8 mouse cellular contexts compared by ENCODE assay signal in the genomic region with DNA sequence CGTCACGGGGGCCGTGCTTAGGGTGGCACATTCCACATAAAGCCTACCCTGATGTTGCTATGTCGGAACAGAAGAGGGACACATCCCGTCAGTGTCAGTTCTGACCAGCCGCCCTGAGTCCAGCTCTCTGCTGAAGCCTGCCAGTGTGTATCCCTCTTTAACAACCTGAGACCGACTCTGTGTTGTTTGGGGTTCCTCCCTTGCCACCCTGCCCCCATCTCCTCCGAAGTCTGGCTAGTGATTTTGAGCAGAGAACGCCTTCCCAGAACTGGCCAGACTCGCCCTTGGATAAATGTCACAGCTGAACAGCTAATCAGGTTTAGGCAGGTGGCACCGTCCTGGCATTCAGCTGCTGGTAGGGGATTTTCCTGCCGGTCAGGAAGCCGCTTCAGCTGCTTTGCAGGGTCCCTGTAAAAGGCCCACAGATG. TPM values are rescaled to one million over a fixed set of nuclear protein-coding genes. Genes with fewer than 3 reads are reported as not detected.
A peak's percentile ranks its signal among the peaks of the same experiment; 100 is the strongest.
DNase-seq lines count a peak whose midpoint lies in the region; ATAC-seq lines count a peak whose summit lies in the region.

No protein-coding gene starts in this region.

- H3K4me1 ChIP-seq in lung, embryonic 15.5 days: peaks cover 51% of the 10 kb centered on the region
- peaks cover 62% of the 10 kb centered on the region for H3K4me1 ChIP-seq in heart, embryonic 13.5 days
- peaks cover 31% of the 10 kb centered on the region for H3K4me1 ChIP-seq in limb, embryonic 12.5 days (replicated peaks)
- H3K4me1 ChIP-seq in neural tube, embryonic 13.5 days (replicated peaks): peaks cover 44% of the 10 kb centered on the region

- peak overlapping the region; percentile 61 for H3K4me3 ChIP-seq in lung, embryonic 15.5 days
- H3K4me3 ChIP-seq in heart, embryonic 13.5 days: peak overlapping the region; percentile 87
- peak overlapping the region; percentile 85 for H3K4me3 ChIP-seq in limb, embryonic 12.5 days (replicated peaks)
- H3K4me3 ChIP-seq in neural tube, embryonic 13.5 days: peak overlapping the region; percentile 66

- WGBS in lung, embryonic 15.5 days: 9% methylated on average over 13 of the region's 13 CpGs
- WGBS in heart, embryonic 13.5 days: 3% methylated on average over 13 of the region's 13 CpGs
- 13% methylated on average over 13 of the region's 13 CpGs for WGBS in limb, embryonic 12.5 days
- WGBS in neural tube, embryonic 13.5 days: 16% methylated on average over 13 of the region's 13 CpGs

- no peaks in the 10 kb centered on the region for H3K9me3 ChIP-seq in lung, embryonic 15.5 days
- H3K9me3 ChIP-seq in heart, embryonic 13.5 days: no peaks in the 10 kb centered on the region
- H3K9me3 ChIP-seq in limb, embryonic 12.5 days: no peaks in the 10 kb centered on the region
- no peaks in the 10 kb centered on the region for H3K9me3 ChIP-seq in neural tube, embryonic 13.5 days

- H3K27ac ChIP-seq in lung, embryonic 15.5 days: peak overlapping the region; percentile 95
- H3K27ac ChIP-seq in heart, embryonic 13.5 days (replicated peaks): peak overlapping the region; percentile 95
- H3K27ac ChIP-seq in limb, embryonic 12.5 days: 0 out of 2 replicates have a peak overlapping the region, but pooled peaks have one; percentile 87
- H3K27ac ChIP-seq in neural tube, embryonic 13.5 days (replicated peaks): no peak overlapping the region

- DNase-seq in lung, postnatal 10 days: no peak
- DNase-seq in c-Kit-positive CD71-positive TER-119-positive erythroid progenitor cells, embryonic 14.5 days (ENCODE audit: low spot score): peak; percentile 74
- no peak for DNase-seq in embryo, embryonic 9.5 days (ENCODE audit: extremely low spot score)
- DNase-seq in frontal cortex, postnatal 25 days (ENCODE audit: low spot score in 2 of 2): no peak

- H3K27me3 ChIP-seq in lung, embryonic 15.5 days: no peaks in the 10 kb centered on the region
- no peaks in the 10 kb centered on the region for H3K27me3 ChIP-seq in heart, embryonic 13.5 days (replicated peaks)
- peaks cover 15% of the 10 kb centered on the region; the same call in 1 of the 2 replicates for H3K27me3 ChIP-seq in limb, embryonic 12.5 days
- peaks cover 46% of the 10 kb centered on the region for H3K27me3 ChIP-seq in neural tube, embryonic 13.5 days

- no peak for ATAC-seq in lung, embryonic 15.5 days (ENCODE audit: borderline replicate concordance, extremely low read depth, low FRiP score, low TSS enrichment)
- peak; percentile 2; the same call in 1 of the 2 replicates for ATAC-seq in heart, embryonic 13.5 days (ENCODE audit: extremely low read depth, insufficient number of reproducible peaks, low FRiP score, low TSS enrichment)
- no peak for ATAC-seq in limb, embryonic 12.5 days (ENCODE audit: insufficient number of reproducible peaks, insufficient read depth, low FRiP score, low TSS enrichment, low read depth)
- no peak for ATAC-seq in neural tube, embryonic 13.5 days (ENCODE audit: low read depth)

- peaks cover 31% of the 10 kb centered on the region for H3K36me3 ChIP-seq in lung, embryonic 15.5 days
- H3K36me3 ChIP-seq in heart, embryonic 13.5 days: peaks cover 44% of the 10 kb centered on the region
- peaks cover 39% of the 10 kb centered on the region for H3K36me3 ChIP-seq in limb, embryonic 12.5 days
- H3K36me3 ChIP-seq in neural tube, embryonic 13.5 days: peaks cover 16% of the 10 kb centered on the region; the same call in 1 of the 2 replicates

- H3K4me2 ChIP-seq in lung, embryonic 15.5 days: peak overlapping the region; percentile 99
- H3K4me2 ChIP-seq in heart, embryonic 13.5 days: peak overlapping the region; percentile 99
- H3K4me2 ChIP-seq in limb, embryonic 12.5 days: peak overlapping the region; percentile 100
- peak overlapping the region; percentile 100 for H3K4me2 ChIP-seq in neural tube, embryonic 13.5 days

- peak overlapping the region; percentile 54 for H3K9ac ChIP-seq in lung, embryonic 15.5 days
- H3K9ac ChIP-seq in heart, embryonic 13.5 days: peak overlapping the region; percentile 94
- H3K9ac ChIP-seq in limb, embryonic 12.5 days (replicated peaks): peak overlapping the region; percentile 75
- peak overlapping the region; percentile 76 for H3K9ac ChIP-seq in neural tube, embryonic 13.5 days

RNA-seq across cellular contexts. Expression of a gene that starts 2.1 kb away (rescaled TPM):
- polyA plus RNA-seq in lung, embryonic 15.5 days (2015; fragmentation: Nextera tagmentation; extraction: Ambion mirVana): 15.3 and 16.1 TPM in 2 replicates
- 23.2 and 25.9 TPM in 2 replicates for polyA plus RNA-seq in heart, embryonic 13.5 days (2015; fragmentation: Nextera tagmentation; extraction: Ambion mirVana)
- 16.9 and 18.3 TPM in 2 replicates for polyA plus RNA-seq in limb, embryonic 12.5 days (2016; fragmentation: Nextera tagmentation; extraction: Ambion mirVana)
- 4.5 TPM in 2 replicates for polyA plus RNA-seq in neural tube, embryonic 13.5 days (2015; fragmentation: Nextera tagmentation; extraction: Ambion mirVana)

RNA-seq across cellular contexts. Expression of a gene that starts 14.7 kb away (rescaled TPM):
- 28.5 and 29.7 TPM in 2 replicates for polyA plus RNA-seq in lung, embryonic 15.5 days (2015; fragmentation: Nextera tagmentation; extraction: Ambion mirVana)
- 17.8 and 18.3 TPM in 2 replicates for polyA plus RNA-seq in heart, embryonic 13.5 days (2015; fragmentation: Nextera tagmentation; extraction: Ambion mirVana)
- polyA plus RNA-seq in limb, embryonic 12.5 days (2016; fragmentation: Nextera tagmentation; extraction: Ambion mirVana): 41.8 and 43.6 TPM in 2 replicates
- polyA plus RNA-seq in neural tube, embryonic 13.5 days (2015; fragmentation: Nextera tagmentation; extraction: Ambion mirVana): 19.1 and 20.6 TPM in 2 replicates

RNA-seq across cellular contexts. Expression of a gene that starts 16.8 kb away (rescaled TPM):
- 19.0 and 21.2 TPM in 2 replicates for polyA plus RNA-seq in lung, embryonic 15.5 days (2015; fragmentation: Nextera tagmentation; extraction: Ambion mirVana)
- polyA plus RNA-seq in heart, embryonic 13.5 days (2015; fragmentation: Nextera tagmentation; extraction: Ambion mirVana): 10.0 and 11.6 TPM in 2 replicates
- 25.6 and 30.5 TPM in 2 replicates for polyA plus RNA-seq in limb, embryonic 12.5 days (2016; fragmentation: Nextera tagmentation; extraction: Ambion mirVana)
- polyA plus RNA-seq in neural tube, embryonic 13.5 days (2015; fragmentation: Nextera tagmentation; extraction: Ambion mirVana): 15.3 and 18.8 TPM in 2 replicates

RNA-seq across cellular contexts. Expression of a gene that starts 21.9 kb away (rescaled TPM):
- polyA plus RNA-seq in lung, embryonic 15.5 days (2015; fragmentation: Nextera tagmentation; extraction: Ambion mirVana): 40.7 and 41.1 TPM in 2 replicates
- 26.1 and 28.0 TPM in 2 replicates for polyA plus RNA-seq in heart, embryonic 13.5 days (2015; fragmentation: Nextera tagmentation; extraction: Ambion mirVana)
- polyA plus RNA-seq in limb, embryonic 12.5 days (2016; fragmentation: Nextera tagmentation; extraction: Ambion mirVana): 45.5 and 46.7 TPM in 2 replicates
- 33.6 and 33.8 TPM in 2 replicates for polyA plus RNA-seq in neural tube, embryonic 13.5 days (2015; fragmentation: Nextera tagmentation; extraction: Ambion mirVana)

RNA-seq across cellular contexts. Expression of a gene that starts 27.6 kb away (rescaled TPM):
- 0.40 and 0.42 TPM in 2 replicates for polyA plus RNA-seq in lung, embryonic 15.5 days (2015; fragmentation: Nextera tagmentation; extraction: Ambion mirVana)
- polyA plus RNA-seq in heart, embryonic 13.5 days (2015; fragmentation: Nextera tagmentation; extraction: Ambion mirVana): 0.11 TPM in 1 of 2 replicates, not detected in the other
- polyA plus RNA-seq in limb, embryonic 12.5 days (2016; fragmentation: Nextera tagmentation; extraction: Ambion mirVana): 0.91 and 1.1 TPM in 2 replicates
- polyA plus RNA-seq in neural tube, embryonic 13.5 days (2015; fragmentation: Nextera tagmentation; extraction: Ambion mirVana): 1.2 and 1.3 TPM in 2 replicates
